Mouse (Mus musculus) CD4-positive, CD25-positive, alpha-beta regulatory T cell, adult 2 months (primary cell): ENCODE results near the gene Chrnb1.

ENCODE experiments used
- DNase-seq: peaks from one replicate; pipeline ENCODE4 v3.0.0-alpha.2; 2012; ENCODE audit warnings: low read depth, low spot score

Chrnb1 gene

DNA sequence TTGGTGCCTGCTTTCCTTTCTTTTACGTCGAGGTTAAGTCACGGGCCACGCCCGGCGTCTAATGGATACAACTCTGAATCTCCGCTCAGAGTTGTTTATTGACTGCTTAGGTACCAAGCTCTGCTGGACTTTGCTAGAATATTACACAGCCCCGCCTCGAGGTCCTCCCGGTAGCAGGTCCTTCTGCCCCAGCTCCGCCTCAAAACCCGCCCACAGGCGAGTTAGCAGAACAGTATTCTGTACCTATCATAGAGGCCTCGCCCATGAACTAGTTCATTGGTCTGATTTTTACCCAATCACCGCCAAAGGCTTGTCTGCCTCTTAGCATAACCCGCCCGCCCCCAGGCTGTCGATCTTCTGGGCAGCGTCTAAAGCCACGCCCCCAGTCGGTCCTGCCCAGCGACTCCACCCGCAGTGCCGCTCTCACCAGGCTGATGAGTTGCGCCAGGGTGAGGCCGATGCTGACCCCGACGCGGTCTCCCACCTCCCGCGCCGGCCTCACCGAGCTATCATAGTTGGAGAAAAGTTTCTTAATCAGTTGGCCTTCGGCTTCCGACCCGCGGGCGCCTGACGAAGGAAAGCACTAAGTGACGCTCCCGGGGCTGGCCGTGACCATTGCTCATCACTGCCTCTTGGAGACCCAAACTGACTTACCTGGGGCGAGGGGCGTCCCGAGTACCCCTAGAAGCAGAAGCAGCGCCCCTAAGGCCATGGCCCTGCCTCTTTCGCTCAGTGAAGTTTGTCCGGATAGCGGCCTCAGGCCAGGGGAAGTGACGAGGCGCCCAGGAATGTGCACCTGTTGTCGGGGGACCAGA, at the start of gene Chrnb1:
Chrnb1 (minus strand) TSS at position 776 of the 815 bp plus-strand sequence.
- peak; percentile 95 for DNase-seq

- DNase-seq = no peak
Measured at GRCm38 (mm10) chr11:69838714-69839104, 43.0 kb upstream of the Chrnb1 start.

DNA sequence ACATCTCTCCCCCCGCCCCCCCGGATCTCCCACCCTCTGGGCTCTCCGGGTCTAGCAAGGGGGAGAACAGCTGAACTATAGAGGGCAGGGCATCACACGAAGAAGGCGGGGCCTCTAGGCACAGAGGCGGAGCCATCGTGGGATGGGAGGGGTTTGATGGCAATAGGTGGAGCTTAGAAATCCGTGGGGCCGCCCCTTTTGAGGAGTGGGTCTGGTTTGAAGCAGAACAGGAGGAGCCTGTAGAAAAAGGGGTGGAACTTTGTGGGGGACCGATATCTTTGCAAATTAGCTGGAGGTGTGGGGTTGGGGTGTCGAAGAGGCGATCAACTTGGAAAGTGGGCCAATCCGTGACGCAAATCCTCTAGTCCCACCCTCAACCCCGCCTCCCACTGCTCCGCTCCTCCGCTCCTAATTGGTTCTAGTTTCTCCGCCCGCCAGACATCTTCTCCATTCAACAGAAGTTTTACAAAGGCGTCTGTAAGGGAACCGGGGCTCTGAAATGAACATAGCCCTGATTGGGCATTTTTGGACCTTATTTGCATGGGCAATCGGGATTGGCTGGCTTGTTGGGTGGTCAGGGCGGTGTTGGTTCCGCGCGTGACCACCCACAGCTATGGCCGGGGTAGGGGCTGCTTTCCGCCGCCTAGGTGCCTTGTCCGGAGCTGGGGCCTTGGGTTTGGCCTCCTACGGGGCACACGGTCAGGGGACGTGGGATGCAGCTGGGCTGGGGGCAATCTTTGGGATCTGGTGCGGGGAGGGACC, 42.4 kb upstream of the Chrnb1 start, which contains the start of gene Tmem256:
Tmem256 (plus strand) TSS at position 563 of the 762 bp plus-strand sequence.
- DNase-seq = peak; percentile 96

GRCm38 (mm10) chr11:69837604-69837951, 41.8 kb upstream of the Chrnb1 start, which contains the start of gene Nlgn2:
Gene Nlgn2 (minus strand): TSS chr11:69837784.
- DNase-seq = peak; percentile 82

DNA sequence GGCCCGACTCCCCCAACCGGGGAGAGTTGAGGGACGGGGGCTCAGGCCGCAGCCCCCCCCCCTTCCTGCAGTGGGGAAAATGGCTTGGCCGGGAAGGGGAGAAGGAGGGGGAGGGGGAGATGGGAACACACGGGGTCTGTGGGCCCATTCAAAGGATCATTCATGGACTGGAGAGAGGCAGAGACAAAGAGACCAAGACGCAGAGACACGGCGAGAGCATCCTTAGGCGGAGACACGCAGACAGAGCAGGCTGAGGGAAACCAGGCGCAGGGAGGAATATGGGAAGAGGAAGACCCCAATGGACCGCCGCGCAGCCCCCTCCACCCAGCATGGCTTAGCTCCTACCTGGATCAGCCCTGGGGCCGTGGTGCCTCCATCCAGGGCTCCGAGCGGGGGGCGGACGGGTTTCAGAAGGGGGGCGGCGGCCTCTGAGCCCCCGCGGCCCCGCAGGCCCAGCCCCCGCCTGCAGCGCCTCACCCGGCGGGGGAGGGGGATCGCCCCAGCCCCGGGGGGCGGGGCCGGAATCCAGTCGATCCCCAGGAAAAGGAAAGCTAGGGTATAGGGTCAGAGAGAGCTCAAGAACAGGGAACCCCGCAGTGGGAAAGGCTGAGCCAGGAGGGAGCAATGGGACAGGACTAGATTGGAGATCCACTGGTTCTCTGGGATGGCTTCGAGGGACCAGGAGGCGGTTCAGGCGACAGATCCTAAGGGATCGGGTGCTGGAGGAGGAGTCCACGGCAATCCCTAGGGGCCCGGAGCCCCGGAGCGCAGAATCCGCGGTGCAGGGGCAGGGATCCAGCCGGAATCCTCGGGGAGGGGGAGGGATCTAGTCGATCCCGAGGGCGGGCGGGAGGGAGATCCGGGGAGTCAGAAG, 41.2 kb upstream of the Chrnb1 start:
- DNase-seq = peak; percentile 37

DNA sequence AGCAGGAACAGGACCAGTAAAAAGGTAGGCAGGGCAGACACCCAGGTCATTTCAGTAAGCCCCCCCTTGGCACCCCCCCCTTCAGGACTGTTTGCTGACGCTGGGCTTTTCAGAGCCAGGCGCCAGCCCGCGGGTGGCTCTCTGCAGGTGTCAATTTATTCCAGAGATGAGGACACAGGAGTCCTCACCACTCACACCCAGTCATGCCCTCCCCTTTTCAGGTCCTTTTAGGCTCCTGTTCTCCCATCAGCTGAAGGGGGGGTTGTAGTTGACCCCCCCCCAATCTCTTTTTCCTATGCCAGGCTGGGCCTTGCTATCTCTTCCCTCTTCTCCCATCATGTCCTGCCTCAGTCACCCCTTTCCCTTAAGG, 40.2 kb upstream of the Chrnb1 start:
- DNase-seq = peak; percentile 25

- DNase-seq = peak; percentile 26
Measured at GRCm38 (mm10) chr11:69835326-69835965, 39.7 kb upstream of the Chrnb1 start.

- peak; percentile 78 for DNase-seq
Measured at GRCm38 (mm10) chr11:69834001-69834549, 38.3 kb upstream of the Chrnb1 start.

DNA sequence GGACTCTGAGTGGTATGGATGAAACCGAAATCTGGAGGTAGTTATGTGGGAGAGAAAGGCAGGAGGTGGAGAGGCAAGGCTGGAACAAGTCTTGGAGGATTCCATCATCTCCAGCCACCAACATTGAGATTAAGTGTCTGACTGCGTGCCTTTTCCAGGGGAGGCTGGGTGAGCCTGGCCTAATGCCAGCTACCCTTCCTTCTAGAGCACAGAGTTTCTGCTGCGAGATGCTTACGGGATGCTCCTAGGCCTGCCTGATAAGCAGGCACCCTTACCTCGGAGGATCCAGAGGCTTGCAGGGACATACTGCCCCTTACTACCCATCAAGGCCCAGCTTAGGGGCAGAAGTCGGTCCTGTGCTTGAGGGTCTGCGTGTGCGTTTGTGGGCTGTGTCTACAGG, 37.8 kb upstream of the Chrnb1 start:
- DNase-seq = no peak

GRCm38 (mm10) chr11:69828832-69829231, 33.1 kb upstream of the Chrnb1 start:
- no peak for DNase-seq

- DNase-seq = no peak
Measured at GRCm38 (mm10) chr11:69823456-69823855, 27.7 kb upstream of the Chrnb1 start.

DNA sequence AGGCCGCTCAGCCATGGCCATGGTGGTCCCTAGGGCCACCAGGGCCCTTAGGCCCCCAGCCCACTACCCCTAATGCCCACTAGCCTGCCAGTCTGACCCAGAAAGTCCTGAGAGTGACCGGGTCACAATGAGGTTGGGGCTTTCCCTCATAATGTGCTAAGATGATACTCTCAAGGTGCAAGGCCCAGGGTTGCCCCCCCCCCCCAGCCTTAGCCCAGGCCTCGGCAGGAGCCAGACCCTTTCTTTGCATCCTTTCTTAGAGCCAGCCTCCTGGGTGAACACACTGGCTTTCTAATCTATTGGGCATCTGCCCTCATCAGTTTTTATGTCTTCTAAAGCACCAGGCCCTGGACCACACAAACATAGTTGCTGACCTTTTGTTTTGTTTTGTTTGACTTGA, 26.3 kb upstream of the Chrnb1 start, which contains the start of gene Spem1:
Spem1 (minus strand) TSS at position 101 of the 400 bp plus-strand sequence.
- no peak for DNase-seq

DNA sequence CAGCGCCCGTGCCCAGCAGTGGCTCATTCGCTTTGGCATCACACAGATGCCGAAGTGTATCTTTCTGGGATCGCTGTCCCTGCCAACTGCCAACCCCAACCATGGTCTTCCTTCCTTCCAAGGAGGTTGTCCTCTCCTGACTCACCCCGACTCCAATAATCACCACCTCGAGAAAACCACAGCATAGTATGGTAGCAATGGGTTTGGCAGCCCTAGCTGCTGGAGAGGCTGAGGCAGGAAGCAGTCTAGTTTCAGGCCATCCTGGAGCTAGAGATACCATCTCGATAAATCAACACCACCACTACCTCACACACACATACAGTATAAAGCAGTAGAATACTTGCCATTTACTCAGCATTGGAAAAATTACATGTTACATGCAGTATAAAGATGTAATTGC, 23.1 kb upstream of the Chrnb1 start:
- no peak for DNase-seq

GRCm38 (mm10) chr11:69818365-69818764, 22.6 kb upstream of the Chrnb1 start, which contains the start of gene Spem2:
Gene Spem2 (minus strand): TSS chr11:69818465.
- DNase-seq = no peak

DNA sequence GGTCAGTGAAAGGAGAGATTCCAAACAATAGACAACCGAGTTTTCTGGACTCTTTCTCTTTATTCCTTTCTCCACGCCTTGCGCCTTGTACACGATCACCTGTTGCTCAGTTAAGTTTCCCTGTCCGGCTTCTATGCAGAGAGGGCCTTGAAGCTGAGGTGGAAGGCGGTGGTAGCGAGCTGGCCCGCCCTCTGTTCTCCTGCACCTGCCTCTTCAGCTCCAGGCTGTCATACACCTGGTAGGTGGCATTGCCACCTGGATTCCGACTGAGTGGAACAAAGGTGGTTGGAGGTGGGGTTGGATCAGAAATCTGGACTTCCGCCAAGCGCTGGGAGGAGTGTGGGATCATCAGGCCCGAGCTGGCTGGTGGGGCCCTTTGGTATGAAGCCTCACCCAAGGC, 20.8 kb upstream of the Chrnb1 start:
- no peak for DNase-seq

GRCm38 (mm10) chr11:69815155-69815554, 19.4 kb upstream of the Chrnb1 start, which contains the start of gene Gm39566:
Gene Gm39566 (minus strand): TSS chr11:69815298.
- no peak for DNase-seq

DNA sequence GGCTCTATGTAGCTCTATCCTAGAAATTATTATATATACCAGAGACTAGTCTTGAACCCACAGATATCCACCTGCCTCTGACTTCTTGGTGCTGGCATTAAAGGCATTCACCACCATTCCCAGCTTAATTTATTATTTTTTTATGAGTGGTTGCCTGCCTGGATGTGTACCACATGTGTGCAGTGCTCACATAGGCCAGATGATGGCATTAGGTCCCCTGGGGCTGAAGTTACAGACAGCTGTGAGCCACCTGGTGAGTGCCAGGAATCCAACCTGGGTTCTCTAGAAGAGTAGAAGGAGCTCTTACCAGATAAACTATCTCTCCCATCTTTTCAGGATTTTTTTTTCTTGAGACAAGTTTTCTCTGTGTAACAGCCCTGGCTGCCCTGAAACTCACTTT, 14.5 kb upstream of the Chrnb1 start:
- DNase-seq = no peak

- no peak for DNase-seq
Measured at GRCm38 (mm10) chr11:69807641-69808040, 11.9 kb upstream of the Chrnb1 start.

- DNase-seq = no peak
Measured at GRCm38 (mm10) chr11:69806378-69806777, 10.6 kb upstream of the Chrnb1 start.

- no peak for DNase-seq
Measured at GRCm38 (mm10) chr11:69804972-69805909, 9.5 kb upstream of the Chrnb1 start, which contains the start of gene Tmem102. Gene Tmem102 (minus strand): TSS chr11:69805624.
